Mouse (Mus musculus) cerebellum, adult 11 months (tissue): ENCODE measurements around the gene Serpinf2.
"Not testable (repeated sequence)": the region's sequence is repeated elsewhere in the genome, so short reads cannot be mapped to it uniquely, and the experiment has no call there.

ENCODE experiments used
- DNase-seq: peaks from one replicate; pipeline ENCODE4 v3.0.0; 2022

Serpinf2 gene

DNA sequence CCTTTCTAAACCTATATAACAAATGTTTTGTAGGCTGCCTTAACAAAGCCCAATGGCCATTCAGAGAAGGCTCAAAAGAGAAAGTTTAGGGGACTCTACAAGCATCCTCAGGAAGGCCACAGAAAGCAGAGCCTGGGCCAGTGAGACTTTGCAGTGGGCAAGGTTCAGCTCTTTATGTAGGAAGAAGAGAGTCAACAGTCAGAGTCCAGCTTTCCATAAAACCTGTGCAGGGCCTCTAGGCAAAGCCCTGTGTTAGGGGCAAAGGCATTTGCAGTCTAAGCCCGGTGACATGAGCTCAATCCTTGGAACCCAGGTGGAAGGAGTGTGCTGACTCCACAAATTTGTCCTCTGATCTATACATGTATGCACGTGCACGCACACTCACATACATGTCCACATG lies 14.9 kb downstream of the Serpinf2 start:
- no peak for DNase-seq

DNA sequence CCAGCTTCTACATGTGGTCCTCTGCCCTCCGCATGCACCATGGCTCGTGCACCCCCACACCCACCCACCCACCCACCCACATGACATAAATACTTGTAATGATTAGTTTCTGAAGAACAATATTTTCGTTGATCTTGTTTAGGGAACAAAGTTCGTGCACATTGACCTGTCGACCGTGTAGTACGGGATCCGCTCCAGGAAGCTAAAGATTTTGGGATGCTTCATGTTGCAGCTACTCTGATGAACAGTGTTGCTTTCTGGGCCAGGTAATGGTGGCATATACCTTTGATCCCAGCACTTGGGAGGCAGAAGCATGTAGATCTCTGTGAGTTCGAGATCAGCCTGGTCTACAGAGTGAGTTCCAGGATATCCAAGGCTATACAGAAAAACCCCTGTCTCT lies 15.4 kb downstream of the Serpinf2 start:
- no peak for DNase-seq

DNA sequence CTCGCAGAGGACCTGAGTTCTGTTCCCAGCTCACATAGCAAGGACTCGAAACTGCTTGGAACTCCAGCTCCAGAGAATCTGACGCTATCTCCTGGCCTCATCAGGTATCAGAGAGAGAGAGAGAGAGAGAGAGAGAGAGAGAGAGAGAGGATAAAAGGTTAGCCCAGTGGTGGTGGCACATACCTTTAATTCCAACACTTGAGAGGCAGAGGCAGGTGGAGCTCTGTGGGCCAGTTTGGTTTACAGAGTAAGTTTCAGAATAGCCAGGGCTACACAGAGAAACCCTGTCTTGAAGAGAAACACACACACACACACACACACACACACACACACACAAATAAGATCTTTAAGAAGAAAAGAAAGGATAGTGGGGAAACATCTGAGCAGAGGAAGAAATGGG lies 16.3 kb downstream of the Serpinf2 start:
- no peak for DNase-seq

DNA sequence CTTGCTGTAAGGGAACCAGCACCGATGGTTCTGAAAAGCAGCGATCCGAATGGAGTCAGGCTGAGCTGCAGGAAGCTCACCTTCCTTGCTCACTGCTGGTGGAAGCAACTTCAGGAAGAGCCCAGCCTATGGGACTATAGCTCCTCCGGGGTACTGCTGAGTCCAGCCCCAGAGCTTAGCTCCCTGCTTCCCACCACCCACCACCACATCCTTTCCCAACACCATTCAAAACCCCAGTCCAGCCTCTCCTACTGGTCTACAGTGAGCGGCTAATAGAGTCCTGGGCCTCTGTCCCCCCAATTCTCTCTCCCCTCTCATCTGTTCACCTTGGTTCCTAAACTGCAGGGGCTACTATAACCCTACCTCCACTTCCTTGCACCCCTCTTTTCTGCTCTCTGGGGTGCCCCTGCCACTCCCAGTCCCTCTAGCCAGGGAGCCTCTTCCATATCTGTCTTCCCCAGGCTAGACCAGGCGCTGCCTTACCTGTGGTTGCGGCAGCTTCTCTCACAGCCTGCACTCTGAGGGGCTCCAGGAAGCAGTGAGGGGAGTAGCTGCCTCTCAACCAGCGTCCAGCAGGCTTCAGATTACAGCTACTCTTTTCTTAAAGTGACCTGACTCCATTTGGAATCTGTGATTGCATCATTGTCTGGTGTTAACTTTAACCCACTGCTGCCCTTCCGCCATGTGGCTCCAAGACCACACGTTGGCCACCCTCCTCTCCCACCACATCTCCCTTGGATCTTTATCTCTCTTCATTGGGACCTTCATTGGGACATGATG lies 17.2 kb downstream of the Serpinf2 start, which contains the start of gene Serpinf1:
Gene Serpinf1, minus strand, starts transcription at position 689 of the 780 bp plus-strand sequence.
- no peak for DNase-seq

DNA sequence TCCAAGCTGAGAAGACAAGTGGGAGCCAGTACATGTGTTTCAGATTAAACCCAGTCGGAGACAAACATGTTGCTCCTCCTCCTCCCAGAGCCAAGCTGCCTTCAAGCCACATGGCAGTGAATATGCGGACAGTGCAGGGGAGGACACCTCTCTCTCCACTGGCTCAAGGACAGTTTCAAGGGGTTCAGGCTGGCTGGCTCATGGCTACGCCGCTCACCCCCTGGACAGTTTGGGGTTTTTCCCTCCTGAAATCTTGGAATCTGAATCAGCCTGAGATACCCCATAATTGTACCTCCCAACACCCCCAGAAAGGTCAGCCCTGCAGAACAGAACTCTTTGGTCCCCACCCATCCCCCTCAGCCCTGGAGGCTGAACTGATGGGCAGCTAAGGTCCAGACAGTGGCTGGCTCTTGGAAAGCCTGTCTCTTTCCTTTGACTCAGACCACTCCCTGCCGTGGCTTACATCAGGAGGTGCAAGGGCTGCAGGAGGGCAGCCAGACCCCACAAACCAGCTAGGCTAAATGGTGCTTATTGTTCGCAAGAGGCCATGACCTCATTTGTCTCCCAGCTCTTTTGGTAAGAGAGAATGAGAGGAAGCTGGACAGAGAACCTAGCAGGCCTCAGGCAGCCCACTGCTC lies 17.9 kb downstream of the Serpinf2 start:
- DNase-seq: no peak

DNA sequence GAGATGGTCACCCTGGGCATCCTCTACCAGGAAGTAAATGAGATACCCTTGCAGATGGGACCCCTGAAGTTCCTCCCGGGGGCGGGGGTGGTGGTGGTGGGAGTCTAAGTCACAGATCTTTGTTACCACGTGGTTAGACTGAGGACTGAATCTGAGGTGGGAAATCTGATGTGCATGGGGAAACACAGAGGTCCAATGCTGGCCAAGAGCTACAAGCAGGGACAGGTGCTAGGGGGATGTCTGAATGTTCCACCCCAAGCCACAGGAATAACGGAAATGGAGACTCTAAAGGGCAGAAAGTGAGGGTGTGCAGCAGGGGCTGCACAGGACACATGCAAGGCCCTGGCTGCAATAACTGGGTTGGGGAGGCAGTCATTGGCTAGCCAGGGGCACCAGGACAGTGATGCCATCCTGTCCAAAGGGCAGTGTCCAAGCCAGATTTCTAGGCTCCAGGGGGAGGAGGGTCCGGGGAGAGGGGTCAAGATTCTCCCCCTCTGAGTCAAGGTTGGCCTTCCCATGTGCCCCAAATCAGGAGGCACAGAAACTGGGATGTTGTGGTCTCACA lies 18.5 kb downstream of the Serpinf2 start:
- DNase-seq: no peak

DNA sequence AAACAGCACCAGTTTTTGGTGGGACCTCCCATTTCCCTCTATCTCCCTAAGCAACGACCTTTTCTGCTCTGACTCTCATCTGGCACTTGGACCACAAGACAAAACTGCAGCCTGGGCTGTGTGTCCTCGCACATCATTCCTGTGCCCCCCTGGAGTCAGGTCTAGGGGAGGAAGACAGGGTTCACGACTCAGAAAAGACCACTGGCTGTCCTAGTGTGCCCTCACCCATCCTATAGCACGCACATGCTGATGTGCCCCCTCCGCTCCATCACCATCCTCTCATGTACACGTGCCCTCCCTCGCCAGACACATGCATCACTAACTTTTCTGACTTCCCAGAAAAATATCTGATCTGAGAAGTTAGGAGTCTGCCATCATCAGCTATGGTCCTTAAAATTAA lies 19.4 kb downstream of the Serpinf2 start:
- DNase-seq: no peak

DNA sequence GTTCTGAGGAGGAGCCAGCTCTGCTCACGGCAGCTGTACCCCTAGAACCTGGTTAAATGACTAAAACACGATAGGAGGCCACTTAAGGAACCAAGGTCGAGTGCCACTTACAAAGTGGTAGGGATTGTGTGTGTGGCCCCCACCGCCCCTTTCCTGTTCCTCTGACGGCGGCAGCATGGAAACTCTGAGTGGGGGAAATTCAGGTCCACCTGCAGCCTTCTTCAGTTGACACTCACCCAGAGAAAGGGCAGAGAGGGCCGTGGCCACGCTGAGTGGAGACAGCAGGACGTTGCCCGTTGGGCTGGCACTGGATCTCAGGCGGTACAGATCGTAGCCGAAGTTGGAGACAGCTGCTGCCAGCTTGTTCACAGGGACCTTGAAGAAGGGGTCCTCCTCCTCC lies 23.4 kb downstream of the Serpinf2 start:
- DNase-seq: no peak

DNA sequence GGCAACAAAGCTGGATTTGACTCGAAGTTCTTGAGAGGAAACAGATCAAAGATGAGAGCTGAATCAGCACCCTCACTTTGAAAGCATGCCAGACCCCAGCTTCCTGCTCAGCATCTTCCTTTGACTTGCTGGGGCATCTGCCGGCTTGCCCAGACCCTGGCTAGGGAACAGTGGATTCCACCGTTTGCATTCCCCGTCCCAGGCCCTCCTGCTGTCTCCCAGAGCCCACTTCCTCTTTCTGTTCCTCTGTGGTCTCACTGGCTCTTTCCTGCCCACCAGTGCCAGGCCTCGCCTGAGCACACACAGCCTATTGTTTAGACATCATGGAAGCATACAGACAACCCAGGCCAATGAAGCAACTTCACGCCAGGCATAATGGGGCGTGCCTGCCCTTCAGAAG lies 24.3 kb downstream of the Serpinf2 start:
- no peak for DNase-seq

DNA sequence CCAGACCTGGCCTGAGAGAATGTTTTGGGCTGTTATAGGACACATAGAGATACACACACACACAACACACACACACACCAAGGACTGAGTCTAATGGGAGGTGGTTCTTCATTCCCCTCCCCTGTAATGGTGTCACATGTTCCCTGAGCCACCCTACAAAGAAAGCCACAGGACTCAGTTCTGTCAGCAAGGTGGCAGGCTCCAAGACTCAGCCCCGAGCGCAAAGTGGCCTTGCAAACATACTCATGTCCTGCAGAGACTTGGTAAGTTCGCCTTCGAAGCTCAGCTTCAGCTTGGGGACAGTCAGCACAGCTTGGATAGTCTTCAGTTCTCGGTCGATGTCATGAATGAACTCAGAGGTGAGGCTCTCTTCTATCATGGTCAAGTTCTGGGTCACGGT lies 28.8 kb downstream of the Serpinf2 start:
- no peak for DNase-seq

DNA sequence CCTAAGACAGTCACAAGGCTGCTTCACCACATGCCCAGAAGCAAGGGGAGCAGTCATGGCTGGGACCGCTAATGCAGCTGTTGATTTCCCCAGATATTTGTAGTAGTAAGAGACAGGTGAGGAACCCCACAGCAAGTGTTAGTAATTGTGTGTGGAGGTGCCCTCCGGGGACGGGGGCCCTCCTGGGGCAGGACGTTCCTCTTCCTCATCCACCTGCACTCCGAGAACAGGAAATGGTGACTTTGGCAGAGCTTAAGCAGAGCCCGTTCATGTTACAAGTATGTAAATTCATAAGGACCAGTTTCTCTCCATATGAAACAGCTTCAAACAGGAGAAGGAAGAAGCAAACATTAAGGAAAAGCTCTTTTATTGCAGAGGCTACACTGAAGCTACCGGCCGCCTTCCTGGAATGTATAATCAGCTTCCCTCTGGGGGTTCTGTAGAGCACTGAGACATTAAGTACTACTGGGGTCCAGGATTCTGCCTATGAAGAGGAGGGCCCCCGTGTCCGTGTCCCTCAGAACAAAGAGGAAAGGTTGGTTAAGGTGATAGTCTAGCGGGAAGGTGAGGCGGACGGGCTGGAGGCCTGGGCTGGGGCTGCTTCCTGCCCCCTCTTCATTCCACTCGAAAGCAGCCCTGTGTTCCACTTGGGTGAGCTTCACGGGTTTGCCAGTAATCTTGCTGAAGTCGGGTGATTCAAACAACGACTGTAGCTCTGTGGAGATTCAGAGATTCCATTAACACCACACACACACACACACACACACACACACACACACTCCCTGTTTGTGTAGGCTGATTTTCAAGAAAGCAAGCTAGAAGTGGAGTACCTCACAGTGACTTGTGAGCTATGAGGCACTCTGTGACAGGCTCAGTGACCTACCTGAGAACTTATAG lies 29.5 kb downstream of the Serpinf2 start:
- DNase-seq: no peak

DNA sequence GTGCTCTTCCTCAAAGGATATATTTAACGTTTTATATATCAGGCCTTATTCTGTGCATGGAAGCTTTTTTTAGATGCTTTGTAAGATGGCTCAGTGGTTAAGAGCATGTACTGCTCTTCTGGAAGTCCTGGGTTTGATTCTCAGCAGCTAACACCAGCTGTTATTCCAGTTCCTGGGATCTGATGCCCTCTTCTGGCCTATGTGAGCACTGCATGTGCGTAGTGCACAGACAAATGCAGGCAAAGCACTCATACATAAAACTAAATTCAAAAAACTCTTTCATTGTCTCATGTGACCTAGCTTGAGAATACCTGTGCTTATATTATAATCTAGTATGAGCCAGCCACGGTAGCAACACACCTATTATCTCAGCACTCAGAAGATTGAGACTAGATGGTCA lies 32.5 kb downstream of the Serpinf2 start:
- DNase-seq: no peak

DNA sequence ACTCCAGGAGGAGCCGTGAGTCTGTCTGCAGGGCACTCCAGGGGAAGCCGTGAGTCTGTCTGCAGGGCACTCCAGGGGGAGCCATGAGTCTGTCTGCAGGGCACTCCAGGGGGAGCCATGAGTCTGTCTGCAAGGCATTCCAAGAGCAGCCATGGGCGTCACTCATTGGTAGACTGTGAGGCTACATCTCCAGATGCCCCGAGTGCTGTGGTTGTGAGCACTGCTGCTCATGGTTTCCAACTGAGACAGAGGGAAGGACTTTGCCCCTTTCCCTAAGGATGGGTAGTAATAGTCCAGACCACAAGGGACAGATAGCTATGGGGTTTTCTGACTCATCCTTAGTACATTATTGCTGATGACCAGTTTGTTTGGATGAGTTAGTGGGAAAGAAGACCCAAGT lies 33.3 kb downstream of the Serpinf2 start:
- DNase-seq: no peak

DNA sequence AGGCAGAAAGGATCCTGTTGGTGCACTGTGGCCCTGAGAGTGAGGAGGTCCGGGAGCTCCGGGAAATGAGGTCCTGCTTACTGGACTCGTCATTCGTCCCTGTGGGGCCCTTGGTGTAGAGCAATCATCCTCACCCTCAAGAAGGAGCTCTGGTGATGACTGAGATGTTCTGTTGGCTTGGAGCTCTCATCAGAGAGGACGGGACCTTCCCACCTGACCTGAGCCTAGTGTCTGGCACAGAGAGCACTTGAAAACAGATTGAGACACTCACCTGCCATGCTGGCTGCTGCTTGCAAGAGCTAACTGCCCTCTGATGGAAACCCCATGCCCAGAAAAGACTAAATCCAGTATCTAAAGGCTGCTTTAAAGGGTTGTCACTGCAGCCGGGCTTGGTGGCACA lies 34.6 kb downstream of the Serpinf2 start:
- DNase-seq: peak; percentile 14

DNA sequence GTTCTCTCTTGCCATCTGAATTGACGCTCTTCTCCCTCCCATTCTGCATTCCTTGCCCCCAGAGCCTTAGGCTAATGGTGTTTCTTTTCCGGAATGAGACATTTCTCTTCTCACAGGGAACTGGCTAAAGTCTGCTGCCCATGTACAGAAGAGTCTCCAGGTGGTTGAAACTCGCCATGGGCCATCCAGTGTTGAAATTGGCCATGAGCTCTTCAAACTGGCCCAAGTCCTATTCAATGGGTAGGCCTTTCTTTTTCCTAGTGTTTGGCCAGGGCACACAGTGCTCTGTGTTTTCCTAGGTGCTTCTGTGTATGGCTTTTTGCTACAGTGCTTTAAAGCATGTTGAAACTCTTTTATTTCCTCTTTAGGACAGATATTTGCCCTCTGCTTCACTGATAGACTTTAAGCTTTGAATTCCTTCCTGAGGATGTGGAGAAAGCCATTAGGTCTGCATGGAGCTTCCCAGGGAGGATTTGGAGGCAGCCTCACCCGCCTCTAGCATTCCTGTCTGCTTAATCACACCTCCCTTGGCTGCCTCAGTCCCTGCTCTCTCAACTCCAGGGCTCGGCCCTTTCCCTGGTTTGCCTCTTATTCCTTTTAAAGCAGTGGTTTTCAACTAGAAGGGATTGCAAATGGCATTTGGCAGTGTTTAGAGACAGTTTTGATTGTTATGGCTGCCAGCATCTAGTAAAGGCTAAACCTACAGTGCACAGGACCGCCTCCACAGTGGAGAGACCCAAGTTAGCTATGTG lies 35.9 kb downstream of the Serpinf2 start:
- DNase-seq: no peak

DNA sequence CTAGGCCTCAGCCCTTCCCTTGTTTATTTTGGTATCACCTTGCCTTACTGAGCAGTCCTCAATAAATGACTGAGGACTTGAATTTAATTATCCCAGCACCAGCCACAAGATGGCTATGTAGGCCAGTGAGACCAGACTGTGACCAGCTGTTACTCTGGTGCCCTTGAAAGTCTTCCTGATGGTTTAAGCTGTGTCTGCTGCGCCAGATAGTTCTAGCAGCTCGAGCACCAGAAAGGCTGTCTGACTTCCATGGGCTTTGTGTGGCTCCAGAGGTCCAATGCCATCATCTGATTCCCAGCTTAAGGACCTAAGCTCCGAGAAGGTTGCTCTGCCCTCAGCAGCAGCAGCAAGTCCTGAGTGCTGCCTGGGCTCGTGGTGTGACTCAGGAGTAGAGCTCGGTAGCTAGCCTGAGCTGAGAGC lies 37.1 kb downstream of the Serpinf2 start:
- no peak for DNase-seq

DNA sequence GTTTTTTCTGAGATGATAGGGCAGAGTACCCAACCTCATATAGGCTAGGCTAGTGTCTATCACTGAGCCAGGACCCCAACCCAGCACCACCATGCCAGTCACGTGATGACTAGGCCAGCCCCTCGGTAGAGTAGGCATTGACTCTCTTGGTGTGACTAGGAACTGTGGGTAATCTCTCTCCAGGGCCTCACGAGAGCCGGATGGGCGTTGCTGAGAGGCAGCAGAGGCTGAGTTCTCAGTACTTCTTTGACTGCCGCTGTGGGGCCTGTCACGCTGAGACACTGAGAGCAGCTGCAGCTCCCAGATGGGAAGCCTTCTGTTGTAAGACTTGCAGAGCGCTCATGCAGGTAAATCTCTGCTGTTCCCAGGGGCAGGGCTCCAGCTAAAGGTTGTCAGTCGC lies 39.3 kb downstream of the Serpinf2 start:
- DNase-seq: peak; percentile 23

DNA sequence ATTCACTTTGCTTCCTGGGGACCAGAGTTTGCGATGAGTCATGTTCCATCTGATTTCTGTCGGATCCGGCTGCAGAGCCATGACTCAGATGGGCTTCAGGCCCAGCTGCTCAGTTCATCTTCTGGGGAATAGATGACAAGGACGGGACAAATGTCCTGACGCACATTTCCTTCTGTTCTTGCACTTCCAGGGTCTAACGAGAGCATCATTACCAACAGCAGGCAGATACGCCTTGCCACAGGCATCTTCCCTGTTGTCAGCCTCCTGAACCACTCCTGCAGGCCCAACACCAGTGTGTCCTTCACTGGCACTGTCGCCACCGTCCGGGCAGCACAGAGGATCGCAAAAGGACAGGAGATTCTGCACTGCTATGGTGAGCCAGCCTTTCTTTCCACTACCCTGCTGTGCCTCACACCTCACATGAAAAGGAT lies 40.0 kb downstream of the Serpinf2 start:
- peak; percentile 41 for DNase-seq

DNA sequence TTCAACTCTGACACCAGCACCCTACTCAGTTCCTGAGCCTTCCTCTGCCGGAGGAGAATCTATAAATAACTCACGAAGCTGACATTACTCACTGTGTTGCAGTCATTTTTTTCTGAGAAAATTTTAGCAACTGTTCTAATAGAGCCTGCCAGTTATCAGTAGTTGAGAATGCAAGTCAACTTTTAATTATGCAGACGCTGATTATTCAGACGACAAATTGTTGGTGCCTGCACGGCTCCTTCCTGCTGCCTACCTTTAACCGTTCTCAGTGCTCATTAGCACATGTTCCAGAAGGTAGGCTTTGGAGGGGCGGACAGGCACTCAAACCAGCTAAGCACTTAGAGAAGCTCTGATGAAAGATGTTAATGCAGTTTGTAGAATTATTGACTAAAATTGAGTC lies 41.9 kb downstream of the Serpinf2 start:
- DNase-seq: no peak

DNA sequence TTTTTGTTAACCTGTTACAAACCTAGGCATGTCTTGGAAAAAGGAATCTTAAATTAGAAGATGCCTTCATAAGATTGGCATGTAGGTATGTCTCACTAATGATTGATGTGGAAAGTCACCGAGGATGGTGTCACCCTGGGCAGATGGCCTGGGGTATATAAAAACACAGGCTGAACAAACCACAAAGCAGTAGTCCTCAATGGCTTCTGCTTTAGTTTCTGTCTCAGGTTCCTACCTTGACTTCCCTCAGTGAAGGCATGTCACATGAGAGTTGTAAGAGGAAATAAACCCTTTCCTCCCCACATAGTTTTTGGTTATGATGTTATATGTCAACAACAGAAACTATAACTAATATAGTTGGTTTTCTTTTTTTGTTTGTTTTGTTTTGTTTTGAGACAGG lies 43.8 kb downstream of the Serpinf2 start:
- DNase-seq: no peak

DNA sequence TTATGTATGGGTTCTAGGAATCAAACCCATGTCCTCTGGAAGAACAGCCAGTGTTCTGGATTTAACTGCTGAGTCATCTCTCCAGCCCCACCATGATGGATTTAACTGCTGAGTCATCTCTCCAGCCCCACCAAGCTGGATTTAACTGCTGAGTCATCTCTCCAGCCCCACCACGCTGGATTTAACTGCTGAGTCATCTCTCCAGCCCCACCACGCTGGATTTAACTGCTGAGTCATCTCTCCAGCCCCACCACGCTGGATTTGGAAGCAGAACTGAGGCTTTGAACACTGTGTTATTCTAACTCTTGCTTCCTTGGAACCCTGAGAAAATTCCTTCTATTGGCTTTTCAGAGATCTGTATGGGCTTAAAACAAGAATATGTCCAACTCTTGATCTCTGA lies 55.9 kb downstream of the Serpinf2 start:
- DNase-seq: not testable (repeated sequence)
